Mouse (Mus musculus): ENCODE results near the gene Hmgn3. TPM values are rescaled to one million over a fixed set of nuclear protein-coding genes. Genes with fewer than 3 reads are reported as not detected.
A peak's percentile ranks its signal among the peaks of the same experiment; 100 is the strongest.
"Not testable (repeated sequence)": the region's sequence is repeated elsewhere in the genome, so short reads cannot be mapped to it uniquely, and the experiment has no call there.

Gene Hmgn3
- total RNA-seq (2021) = 10 to 100 TPM; 80.9 to 98.2 TPM

DNA sequence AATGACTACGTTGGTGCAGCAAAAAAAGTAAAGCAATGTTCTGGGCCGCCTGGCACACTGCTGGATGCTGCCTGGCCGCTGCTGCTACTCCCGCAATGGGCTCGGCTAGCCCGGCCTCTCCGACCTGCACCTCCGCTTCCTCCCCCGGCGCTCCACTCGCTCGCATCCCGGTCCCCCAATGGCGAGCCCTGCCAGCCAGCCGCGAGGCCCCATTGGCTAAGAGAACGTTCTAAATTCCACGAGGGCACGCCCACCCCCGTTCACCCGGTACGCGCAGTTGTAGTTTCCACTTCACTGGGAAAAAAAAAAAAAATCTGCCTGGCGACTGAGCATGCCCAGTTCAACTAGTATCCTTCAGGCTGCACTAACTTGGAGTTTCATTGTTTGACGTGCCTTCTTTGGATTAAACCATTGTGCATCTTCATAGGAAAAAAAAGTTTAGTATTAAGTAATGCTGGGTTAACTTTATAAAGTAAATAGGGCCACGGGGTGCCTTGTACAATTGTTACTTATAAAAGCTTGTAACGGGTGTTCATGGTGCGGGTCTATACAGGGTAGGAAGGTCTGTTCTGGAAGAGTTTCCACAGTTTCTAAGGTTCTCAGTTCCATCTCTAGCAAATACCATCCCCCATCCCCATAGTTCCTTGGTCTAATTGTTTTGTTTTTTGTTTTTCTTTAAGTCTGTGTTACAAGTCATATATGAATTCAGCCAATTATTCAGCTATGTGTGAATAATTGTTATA is at the start of gene Hmgn3:
Hmgn3 (minus strand) TSS at position 240 of the 743 bp plus-strand sequence.
- peak; percentile 95 to 96 for DNase-seq

DNA sequence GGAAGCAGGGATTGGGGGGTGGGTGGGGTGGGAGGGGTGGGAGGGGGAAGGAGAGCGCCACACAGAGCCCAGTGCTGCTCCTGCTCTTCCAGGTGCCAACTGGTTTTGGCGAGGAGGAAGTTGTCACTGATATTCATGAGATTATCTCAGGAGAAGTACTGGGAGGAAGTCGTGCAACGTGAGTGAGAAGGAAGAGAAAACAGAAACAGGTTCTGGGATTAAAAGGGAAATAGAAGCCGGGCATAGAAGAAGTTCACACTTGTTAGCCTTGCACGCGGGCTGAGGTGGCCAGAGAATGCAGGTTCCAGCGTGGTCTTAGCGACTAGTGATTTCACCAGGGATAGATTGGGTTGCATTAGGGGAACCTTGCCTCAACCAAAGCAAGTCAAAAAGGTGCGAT is 49.3 kb upstream of the Hmgn3 start:
- DNase-seq = no peak

DNA sequence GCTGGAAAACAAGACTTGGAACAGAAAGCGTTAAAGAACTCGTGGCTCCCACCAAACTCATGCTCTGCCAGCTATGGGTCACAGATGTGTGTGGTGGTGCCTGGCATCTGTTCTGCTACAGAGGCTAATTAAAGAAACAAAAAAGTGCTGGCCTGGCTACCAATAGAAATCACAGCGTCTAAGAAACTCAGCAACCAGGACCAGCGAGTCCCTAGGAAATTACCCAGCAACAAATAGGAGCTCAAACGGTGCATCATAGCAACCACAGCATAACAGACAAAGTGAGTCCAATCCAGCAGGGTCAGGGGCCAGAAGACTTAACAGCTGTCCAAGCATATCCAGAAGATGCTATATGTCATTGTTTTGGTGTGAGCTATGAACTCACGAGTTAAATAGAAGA is 48.5 kb upstream of the Hmgn3 start:
- no peak for DNase-seq

DNA sequence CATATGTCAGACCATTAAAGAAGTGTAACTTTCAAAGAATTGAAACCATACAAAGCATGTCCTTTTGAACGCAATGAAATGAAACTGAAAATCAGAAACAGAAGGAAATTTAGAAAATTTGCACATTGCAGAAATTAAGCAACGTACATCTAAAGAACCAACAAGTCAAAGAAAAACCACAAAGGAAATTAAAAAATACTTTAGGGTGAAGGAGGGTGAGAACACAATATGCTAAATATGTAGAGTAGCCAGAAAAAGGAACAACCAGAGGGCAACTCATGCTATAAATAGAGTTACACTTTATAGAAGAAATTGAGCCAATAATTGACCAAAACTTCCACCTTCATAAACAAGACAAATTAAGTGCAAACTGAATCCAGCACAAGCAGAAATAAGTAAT is 41.3 kb upstream of the Hmgn3 start:
- no peak for DNase-seq

DNA sequence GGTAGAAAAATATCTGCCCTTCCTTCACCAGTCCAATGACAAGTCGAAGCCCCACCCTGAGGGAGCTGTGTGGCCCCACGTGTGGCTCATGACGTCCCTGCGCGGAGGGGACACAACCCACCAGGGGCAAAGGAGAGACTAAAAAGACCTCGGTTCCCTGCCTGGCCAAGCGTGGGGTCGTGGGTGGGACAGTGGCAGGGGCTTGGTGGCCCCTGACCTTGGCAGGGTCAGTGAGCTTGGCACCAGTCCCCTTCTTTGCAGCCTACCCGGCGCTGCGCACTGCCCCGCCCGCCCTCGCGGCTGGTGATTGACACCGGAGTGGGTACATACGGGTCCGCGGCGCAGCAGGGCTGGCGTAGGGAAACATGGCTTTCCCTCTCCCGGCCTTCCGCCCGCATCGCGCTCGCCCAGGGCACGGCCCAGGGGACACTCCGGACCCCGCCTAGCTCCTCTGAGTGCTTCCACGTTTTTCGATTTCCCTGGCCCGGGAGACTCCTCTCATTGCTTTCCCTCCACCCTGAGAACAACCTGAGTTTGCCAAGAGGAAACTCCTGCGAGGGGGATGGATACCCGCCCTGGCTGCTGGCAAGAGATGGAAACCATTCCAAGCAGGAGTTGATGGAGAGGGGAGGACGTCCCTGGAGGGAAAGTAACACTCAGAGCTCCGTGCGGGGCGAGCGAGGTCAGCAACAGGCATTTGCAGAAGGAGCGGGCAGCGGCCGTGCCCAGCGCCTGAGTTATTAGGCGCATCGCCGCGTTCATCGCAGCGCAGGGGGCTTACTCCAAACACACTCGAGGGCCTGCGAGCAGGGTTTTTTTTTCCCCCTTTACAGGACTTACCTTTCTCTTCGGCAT is 667 bp downstream of the Hmgn3 start:
- peak; percentile 84 to 88 for DNase-seq

DNA sequence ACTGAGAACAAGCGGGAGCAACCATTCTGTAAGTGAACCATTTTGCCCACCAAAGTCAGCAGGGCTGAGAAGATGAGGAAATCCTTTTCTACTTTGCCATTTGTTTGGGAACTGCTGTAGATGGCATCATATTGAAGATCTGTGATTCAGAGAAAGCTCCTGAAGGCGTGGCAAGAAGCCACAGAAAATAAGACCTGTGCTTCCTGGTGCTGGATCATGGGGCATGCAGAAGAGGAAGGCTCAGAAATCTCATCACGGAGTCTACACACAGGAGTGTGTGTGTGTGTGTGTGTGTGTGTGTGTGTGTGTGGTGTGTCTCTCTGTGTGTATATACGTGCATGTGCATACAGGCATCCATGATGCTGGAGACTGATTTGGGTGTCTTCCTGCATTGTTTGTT is 16.7 kb downstream of the Hmgn3 start:
- no peak for DNase-seq

DNA sequence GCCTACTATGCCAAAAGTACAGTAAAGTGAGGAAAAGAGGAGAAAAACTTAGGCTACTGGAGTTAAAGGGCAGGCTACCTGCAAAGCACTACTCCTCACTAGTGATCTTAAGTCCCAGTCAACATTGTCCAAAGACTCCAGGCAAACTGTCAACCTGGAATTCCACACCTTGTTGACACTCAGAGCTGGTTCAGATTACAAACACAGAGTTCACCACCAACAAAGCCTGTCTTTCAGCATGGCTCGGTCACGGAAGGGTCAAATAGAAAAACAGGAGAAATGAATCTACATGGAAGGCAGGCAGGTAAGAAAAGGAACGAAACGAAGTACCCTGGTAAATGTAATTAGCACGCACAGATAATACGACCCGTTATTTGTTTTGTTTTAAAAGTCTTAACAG is 18.6 kb downstream of the Hmgn3 start:
- no peak for DNase-seq

DNA sequence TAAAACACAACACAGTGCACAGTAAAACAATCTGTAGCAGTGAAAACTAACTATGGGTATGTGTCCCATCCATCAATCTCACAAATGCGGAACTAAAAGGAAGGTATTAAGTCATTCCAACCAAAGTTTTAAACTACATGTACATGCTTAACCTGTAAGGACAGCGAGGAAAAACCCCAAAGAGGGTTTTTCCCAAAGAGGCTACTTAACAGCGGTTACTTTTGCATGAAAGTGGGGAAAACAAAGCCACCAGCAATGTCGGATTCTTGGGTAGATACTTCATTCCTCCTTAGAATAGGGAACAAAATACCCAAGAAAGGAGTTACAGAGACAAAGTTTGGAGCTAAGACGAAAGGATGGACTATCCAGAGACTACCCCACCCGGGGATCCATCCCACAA is 20.0 kb downstream of the Hmgn3 start:
- not testable (repeated sequence) for DNase-seq

DNA sequence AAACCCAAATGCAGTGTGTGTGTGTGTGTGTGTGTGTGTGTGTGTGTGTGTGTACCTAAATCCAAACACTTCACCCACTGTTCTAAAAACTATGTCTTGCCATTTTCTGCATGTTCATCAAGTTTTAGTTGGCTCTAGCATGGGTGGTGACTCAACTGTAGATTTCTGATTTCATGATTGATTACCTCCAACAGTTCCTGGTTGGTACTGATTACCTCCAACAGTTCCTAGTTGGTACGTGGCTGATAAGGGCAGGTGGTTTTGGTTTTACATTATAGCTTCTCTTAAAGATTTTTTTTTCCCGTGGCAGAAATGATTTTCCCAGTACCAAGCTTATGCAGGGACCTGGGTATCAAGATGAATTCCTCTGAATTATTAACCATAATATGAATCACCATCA is 27.3 kb downstream of the Hmgn3 start:
- DNase-seq = no peak

DNA sequence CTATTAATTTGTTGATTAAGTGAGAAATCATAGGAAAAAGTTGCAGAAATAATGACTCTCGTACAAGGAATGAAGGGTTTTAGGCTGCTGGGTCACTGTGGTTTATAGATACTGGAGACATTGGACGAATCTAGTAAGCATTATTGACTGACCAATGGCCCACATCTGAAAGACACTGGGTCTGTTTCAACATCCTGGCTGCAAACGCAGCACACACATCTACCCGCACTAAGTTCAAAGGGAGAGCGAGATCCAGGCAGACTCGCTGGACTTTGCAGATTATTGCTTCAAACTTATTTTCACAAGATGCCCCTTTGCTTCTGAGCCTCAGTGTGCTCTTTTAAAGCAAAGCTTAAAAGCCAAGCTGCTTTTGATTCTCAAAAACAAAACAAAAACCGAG is 29.0 kb downstream of the Hmgn3 start:
- no peak for DNase-seq

DNA sequence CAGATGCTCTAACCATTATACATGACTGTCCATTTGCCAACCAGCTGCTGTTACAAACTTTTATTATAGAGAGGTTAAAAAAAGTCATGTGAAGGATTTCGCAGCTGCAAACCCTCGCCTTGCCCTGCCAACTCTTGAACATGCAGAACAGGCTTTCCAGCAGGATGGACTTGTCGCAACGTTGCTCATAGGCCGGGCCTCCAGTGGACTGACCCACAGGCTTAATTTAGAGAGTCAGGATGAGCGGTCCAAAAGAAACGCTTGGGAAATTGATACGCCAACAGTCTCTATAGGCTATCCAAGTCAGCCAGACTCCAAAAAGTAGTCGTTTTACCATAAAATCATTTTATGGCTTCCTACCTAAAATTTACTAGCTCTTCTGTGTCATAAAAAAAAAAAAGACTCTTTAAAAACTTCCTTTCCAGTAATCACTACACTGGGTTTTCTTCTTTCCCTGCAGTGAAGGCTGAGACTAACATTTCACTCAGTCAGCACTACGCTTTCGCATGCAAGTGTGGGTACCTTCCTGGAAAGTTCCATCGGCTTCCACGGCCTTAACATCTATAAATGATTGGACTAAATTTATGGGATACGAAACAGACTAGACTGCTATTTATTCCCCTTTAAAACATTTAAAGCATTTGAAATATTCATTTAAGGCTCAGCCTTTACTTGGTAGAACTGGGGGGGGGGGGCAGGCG is 29.6 kb downstream of the Hmgn3 start:
- no peak for DNase-seq

DNA sequence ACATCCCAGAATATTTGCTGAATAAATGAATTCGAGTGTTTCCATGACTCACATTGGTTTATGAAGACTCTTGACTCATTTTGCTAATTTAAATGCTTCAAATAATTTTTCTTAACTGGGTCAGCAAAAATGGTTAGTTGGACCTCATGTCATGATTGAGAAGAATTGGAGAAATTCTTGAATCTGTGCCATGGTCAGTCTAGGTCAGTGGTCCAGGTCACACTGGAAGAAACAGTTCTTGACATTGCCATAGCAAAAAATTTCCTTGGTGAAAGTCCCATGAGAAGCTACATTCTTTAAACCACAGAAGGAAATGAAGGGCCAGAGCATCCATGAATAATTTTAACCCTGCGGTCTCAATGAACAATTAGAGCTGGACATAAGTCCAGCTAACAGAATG is 30.8 kb downstream of the Hmgn3 start:
- no peak for DNase-seq

DNA sequence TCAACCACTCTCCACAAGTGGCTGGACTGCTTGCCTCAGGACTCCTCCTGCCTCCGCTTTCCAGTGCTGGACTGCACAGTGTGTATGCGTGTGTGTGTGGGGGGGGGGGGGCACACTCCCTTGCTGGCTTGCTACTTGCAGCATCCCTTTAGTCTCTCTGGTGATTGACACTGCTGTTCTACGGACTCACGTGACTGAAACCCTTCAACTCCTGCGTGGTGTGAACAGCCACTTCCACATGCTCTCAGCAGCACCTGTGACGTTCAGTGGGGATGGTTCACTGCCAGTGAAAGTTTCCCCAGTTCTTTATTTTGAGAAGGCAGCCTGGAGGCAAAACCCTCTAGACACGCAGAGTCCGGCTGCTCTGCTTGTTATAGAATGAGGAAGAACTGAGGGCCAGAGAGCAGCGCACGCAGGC is 32.7 kb downstream of the Hmgn3 start:
- no peak for DNase-seq

DNA sequence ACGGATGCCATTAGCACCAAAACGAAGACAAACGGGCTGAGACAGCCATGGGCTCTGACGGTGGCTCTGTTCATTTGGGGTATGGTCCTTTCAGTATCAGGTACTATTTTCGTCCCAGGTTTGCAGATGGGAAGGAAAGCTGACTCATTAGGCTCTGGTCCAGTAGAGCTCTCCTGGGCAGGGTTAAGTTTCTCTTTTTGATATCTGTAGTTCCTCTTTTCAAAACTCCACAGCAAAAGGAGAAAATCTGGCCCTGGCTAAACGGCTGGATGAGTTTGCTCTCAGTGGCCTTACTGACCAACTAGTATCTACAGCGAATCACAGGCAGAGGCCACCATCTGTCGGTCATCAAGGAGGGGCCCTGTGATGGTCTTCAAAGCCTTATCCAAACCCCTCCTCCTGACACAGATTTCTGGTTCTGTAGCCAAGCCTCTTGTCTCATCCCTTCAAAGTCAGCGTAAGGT is 34.1 kb downstream of the Hmgn3 start:
- DNase-seq = no peak

DNA sequence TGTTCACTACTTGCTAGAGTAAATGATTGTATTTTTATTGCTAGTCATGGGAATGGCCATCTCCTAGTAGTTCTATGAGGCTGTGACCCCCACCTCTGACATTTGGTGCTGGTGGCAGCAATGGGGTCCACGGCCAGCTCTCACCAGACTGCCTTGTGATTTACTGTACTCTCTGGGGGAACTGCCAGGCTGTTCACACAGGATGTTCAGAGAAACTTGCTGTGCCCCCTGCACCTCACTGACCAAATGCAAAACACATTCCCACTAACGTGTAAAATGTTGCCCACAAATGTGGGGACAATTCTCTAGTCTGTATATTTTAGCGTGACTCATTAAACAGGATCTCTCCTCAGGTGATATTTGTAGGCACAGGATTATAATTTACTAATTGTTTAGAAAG is 34.7 kb downstream of the Hmgn3 start:
- no peak for DNase-seq

DNA sequence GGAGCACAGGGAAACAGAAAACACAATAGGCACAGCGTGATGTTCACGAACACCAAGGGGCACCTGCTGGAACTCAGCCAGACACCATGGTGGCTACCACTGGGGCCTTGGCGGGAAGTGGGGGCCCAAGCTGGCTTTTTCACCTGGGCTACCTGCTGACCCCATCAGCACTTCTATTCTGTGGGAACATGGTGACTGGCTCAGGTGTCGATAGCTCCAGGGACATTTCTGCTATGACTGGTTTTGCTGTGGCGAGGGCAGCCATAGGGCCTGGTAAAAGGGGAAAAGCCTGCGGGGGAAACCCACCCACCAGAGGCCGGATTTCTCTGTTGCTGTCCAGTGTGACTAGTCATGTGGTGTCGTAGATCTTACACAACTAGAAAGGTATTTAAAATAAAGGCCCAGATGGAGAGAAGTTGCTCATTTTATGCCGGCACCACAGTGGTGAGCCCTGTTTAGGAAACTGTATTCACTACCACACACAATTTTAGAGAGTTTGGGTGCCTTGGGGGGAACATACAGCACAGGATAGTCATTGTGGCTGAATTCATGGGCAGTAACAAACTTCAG is 35.3 kb downstream of the Hmgn3 start:
- DNase-seq = no peak

DNA sequence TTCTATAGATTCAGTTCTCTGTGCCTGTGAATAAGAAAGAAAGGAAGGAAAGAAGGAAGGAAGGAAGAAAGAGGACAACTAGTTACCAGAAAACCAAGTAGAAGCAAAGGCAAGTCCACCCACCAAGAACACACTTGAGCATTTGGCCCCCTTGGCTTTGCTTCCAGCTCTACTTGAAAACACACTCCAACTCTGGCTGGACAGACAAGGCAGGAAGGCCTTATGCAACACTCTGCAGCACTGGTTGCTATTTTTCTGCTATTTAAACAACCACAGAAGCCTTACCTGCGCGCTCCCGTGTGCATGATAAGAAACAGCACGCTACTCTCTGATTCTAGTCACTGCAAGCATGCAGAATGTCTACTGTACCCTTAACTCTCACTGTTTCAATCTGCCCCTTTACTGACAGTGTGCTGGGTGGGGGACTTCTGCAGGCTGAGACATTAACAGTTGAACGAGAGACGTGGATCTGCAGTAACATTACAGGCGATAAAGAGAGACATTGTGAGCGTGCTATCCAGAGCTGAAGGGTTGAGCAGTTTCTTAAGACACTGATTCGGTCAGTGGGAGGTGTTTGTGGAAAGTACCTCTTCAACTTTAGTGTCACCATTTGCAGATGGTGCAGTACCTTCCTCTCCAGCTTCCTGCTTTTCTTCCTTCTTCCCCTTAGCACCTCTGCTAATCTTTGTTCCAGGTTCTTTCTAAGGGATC is 35.9 kb downstream of the Hmgn3 start:
- no peak for DNase-seq

DNA sequence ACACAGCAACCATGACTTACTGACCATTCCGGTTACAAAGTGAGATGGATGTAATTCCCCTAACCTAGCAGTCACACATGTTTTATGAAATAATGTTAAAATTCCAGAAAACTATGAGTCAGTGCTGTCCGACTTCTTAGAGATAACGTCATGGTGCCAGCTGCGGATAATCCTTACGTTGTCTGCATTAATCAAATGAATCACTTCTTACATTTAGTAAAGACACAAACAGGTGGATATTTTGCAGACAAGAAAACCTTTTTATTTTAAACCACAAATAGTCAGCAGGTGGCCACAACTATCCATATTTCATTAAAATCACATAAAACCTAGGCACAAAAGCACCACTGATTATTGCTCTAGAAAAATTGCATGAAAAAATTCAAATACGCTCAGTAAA is 36.8 kb downstream of the Hmgn3 start:
- no peak for DNase-seq

DNA sequence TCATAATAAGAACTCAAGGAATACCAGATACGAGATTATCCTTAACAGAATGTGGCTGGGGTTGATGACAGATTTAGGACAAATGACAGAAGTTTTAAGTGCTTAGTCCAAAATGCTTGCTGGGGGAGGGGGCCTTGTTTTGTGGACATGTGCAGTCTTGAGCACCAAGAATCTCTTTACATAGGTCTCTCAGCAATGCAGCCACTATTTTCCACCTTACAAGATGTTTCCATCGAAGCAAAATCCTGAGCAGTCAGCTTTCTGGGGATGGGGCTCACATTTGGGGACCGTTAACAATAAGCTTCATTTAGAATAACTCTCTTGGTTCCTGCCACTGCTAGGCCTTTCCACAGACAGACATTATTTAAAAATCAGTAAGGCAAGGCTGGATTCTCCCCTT is 37.7 kb downstream of the Hmgn3 start:
- DNase-seq = no peak

DNA sequence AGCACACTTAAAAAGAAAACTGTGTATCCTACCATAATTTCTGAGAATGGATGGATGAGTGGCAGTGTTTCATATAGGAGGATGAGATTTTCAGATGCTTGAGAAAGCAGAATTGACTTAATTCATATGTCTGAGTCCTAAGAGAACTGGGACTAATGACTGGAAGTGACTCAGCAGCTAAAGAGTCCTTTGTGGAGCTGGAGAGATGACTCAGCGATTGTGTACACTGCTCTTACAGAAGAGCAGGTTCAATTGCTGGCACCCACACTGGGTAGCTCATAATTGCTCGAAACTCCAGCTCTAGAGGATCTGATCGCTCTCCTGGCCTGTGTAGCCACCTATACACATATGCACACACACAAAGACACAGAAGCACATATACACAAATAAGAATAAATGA is 42.7 kb downstream of the Hmgn3 start:
- DNase-seq = no peak

DNA sequence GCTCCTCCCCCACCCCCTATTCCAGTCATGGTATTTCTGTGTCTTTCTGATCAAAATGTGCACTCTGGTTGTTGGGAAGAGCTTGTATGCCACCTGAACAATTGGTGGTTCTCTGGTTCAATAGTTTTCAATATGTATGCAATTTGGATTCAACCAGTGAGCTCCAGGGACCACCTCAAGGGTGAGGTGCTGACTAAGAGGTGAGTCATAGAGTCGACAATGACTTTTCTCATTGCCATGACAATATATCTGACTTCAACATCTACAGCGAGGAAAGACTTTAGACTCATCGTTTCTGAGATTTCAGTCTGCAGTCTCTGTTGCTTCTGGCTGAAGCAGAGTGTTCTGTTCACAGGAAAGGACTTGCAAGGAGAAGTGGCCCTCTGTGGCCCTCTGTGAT is 44.8 kb downstream of the Hmgn3 start:
- no peak for DNase-seq

DNA sequence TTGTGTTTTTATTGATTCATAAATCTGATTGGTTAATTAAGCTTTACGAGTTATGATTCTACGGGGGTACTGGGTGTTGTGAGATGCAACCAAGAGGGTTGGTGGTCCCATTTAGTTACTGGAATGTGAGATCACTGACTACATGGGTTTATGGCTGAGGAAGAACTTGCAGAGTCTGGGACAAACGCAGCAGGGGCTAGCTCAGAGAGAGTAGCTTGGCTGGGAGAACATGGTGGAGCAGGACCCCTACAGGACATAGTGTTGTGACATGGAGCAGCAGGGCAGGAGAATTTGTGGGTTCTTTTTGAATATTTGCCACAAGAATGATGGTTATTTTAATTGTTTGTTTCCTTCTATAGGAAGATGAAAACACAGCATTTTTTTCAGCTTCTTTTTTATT is 45.7 kb downstream of the Hmgn3 start:
- no peak for DNase-seq
